Mouse (Mus musculus): Measurements from ENCODE around the gene Unc5a.

- TF ChIP-seq USF1 (IDR thresholded peaks at IDR 0.05; ENCODE audit: low read depth, low read length) (no peak), POLR2A (IDR thresholded peaks at IDR 0.05; ENCODE audit: low read depth, low read length) (no peak), CTCF (conservative IDR thresholded peaks at IDR 0.05 in 1 of 2, IDR thresholded peaks at IDR 0.05 in 1 of 2; ENCODE audit: low read depth in 2 of 2, low read length in 2 of 2) (no peak)
Observed at GRCm38 (mm10) chr13:54994576-54994975, 45.4 kb downstream of the Unc5a start.

All from CH12.LX (cell line).